Mouse (Mus musculus) neural tube, embryonic 11.5 days (tissue): ENCODE results near the gene Hdc. TPM values are rescaled to one million over a fixed set of nuclear protein-coding genes. Genes with fewer than 3 reads are reported as not detected.

Experiments
- ATAC-seq: fragments of 200-750 bp; cut with Nextera tagmentation; 2 replicates; pipeline ENCODE4 v1.8.0; 2017; ENCODE audit warnings: moderate number of reproducible peaks, mild to moderate bottlenecking, moderate TSS enrichment, moderate library complexity; ENCODE audit not compliant: insufficient read depth, low FRiP score, low TSS enrichment
- DNase-seq: peaks from one replicate; pipeline ENCODE4 v3.0.0-alpha.2; 2015; ENCODE audit warnings: low spot score
- H3K27ac ChIP-seq: fragments of 300-500 bp; sonication (generic); 2 replicates; pipeline ENCODE4 v1.5.1; 2014; ENCODE audit warnings: low read depth, mild to moderate bottlenecking, low read length
- H3K27me3 ChIP-seq: fragments of 300-500 bp; sonication (generic); 2 replicates; pipeline ENCODE4 v1.6.1; 2014; ENCODE audit warnings: mild to moderate bottlenecking, low read length, mixed read lengths; ENCODE audit not compliant: control insufficient read depth, insufficient read depth
- H3K36me3 ChIP-seq: fragments of 300-500 bp; sonication (generic); 2 replicates; pipeline ENCODE4 v1.6.1; 2014; ENCODE audit warnings: mild to moderate bottlenecking, low read length, moderate library complexity, mixed read lengths; ENCODE audit not compliant: control insufficient read depth, insufficient read depth
- H3K4me1 ChIP-seq: fragments of 300-500 bp; sonication (generic); 2 replicates; pipeline ENCODE4 v1.6.1; 2014; ENCODE audit warnings: low read length, mixed read lengths; ENCODE audit not compliant: control insufficient read depth, insufficient read depth
- H3K4me2 ChIP-seq: fragments of 300-500 bp; sonication (generic); 2 replicates; pipeline ENCODE4 v1.6.1; 2014; ENCODE audit warnings: low read depth, mild to moderate bottlenecking, moderate library complexity
- H3K4me3 ChIP-seq: fragments of 300-500 bp; sonication (generic); 2 replicates; pipeline ENCODE4 v1.5.1; 2014; ENCODE audit warnings: low read depth, low read length
- H3K9ac ChIP-seq: fragments of 300-500 bp; sonication (generic); 2 replicates; pipeline ENCODE4 v1.6.1; 2014; ENCODE audit warnings: mild to moderate bottlenecking, low read length
- H3K9me3 ChIP-seq: fragments of 300-500 bp; sonication (generic); 2 replicates; pipeline ENCODE4 v1.6.1; 2016; ENCODE audit warnings: low read length; ENCODE audit not compliant: control insufficient read depth
- WGBS: fragments of 180-500 bp; shearing (Covaris S2); extraction: QIAGEN DNeasy Blood & Tissue Kit; methylation state at CpG from one replicate; pipeline ENCODE4 v1.1.7; 2014; 5-methylcytosine and 5-hydroxymethylcytosine counted together
- polyA plus RNA-seq: library from polyadenylated mRNA; unstranded; fragments of >200 nt; fragmentation: Nextera tagmentation; extraction: Ambion mirVana; gene quantifications from 2 replicates; pipeline ENCODE4 v1.2.1, GENCODE M21; 2014

Hdc gene
- 0.84 and 0.95 TPM in 2 replicates for polyA plus RNA-seq

DNA sequence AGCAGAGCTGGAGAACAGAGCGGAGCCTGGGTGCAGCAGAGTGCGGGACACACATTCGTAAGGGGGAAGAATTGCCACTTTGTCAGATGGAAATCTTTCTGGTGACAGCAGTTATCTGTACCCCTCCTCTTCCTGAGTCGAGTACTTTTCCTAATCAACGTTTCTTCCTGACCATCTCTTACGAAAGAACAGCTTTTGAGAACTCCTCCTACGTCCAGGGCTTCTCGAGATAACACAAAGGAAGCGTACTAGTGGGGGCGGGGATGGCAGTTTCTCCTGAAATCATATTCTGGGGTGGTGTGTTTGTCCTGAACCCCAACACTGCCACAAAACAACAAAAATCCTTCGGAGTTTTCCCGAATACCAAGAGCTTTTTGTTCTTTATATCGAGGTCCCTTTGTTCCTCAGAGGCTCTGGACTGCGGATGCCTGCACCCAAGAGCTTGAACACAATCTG lies at the start of gene Hdc:
Gene Hdc, minus strand, starts transcription at position 51 of the 456 bp plus-strand sequence.
- H3K27ac ChIP-seq, result no peak within 1 kb of the TSS
- ATAC-seq (no peak), DNase-seq (no peak)
- H3K27me3 ChIP-seq, result no peaks in the 10 kb centered on the region
- no peak within 1 kb of the TSS for H3K4me2 ChIP-seq
- no peaks in the 10 kb centered on the region for H3K36me3 ChIP-seq
- whole genome bisulfite sequencing, result 85% methylated on average over 14 of the region's 14 CpGs
- H3K9ac ChIP-seq, result no peak within 1 kb of the TSS
- H3K4me3 ChIP-seq, result no peak within 1 kb of the TSS
- no peaks in the 10 kb centered on the region for H3K4me1 ChIP-seq
- H3K9me3 ChIP-seq, result no peaks in the 10 kb centered on the region

DNA sequence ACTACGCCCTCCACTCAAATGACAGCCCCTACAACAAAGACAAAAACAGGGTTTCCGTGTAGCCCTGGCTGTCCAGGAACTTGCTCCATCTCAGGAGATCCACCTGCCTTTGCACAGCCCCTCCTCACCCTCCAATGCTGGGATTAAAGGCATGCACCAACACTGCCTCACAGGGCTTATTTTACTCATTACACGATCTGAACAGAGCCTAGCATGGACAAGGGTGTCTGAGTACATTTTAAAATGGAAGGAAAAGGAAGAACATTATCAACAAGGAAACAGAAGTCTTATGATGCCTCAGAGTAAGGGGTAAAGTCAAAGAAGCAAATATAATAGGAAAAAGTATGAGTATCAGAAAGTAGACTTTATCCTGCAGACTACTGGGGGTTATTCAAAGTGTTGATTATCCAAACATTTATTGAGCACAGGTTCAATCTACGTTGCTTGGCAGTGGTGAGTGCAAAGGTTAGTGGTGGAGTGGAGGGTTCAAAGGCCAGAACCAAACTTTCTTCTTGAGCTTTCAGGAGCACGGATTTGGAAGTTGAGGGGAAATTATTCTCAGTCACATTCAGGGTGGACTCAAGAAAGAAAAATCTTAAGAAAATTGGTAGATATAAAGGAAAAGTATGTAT lies 49.6 kb upstream of the Hdc start:
- no peak overlapping the region for H3K4me3 ChIP-seq
- no peaks in the 10 kb centered on the region for H3K27me3 ChIP-seq
- H3K27ac ChIP-seq, result no peak overlapping the region
- H3K9ac ChIP-seq, result no peak overlapping the region
- ATAC-seq, result no peak
- no peaks in the 10 kb centered on the region; the same call in 1 of the 2 replicates for H3K36me3 ChIP-seq
- 89% methylated on average over 5 of the region's 5 CpGs for WGBS
- no peak overlapping the region for H3K4me2 ChIP-seq
- no peaks in the 10 kb centered on the region for H3K9me3 ChIP-seq
- H3K4me1 ChIP-seq, result peaks cover 3% of the 10 kb centered on the region; the same call in 1 of the 2 replicates
- DNase-seq, result no peak

DNA sequence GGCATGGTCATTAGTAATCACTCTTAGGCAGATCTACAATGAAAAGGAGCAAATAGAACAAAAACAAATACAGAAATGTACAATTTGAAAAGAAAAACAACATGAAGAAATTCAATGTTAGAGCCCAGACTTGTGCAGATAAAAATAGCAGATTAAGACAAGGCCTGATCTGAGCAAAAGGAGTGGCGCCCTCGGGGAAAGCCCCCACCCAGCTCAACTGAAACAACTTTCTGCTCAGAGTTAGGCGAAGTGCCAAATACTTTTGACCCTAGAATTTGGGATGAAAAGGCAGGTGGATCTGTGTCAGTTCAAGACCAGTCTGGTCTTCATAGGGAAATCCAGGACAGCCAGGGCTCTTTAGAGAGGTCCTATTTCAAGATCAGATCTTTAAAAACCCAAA lies 46.9 kb upstream of the Hdc start:
- Histone ChIP-seq H3K27me3 (no peaks in the 10 kb centered on the region), H3K27ac (no peak overlapping the region), H3K36me3 (no peaks in the 10 kb centered on the region; the same call in 1 of the 2 replicates), H3K9ac (no peak overlapping the region), H3K9me3 (no peaks in the 10 kb centered on the region), H3K4me1 (no peaks in the 10 kb centered on the region), H3K4me3 (no peak overlapping the region), H3K4me2 (no peak overlapping the region)
- 94% methylated on average over 3 of the region's 3 CpGs for WGBS
- DNase-seq (no peak), ATAC-seq (no peak)

GRCm38 (mm10) chr2:126663481-126663880 lies 44.4 kb upstream of the Hdc start:
- Histone ChIP-seq H3K4me1 (no peaks in the 10 kb centered on the region), H3K9me3 (no peaks in the 10 kb centered on the region), H3K27ac (no peak overlapping the region), H3K4me2 (no peak overlapping the region), H3K4me3 (no peak overlapping the region), H3K36me3 (no peaks in the 10 kb centered on the region; the same call in 1 of the 2 replicates), H3K9ac (no peak overlapping the region), H3K27me3 (no peaks in the 10 kb centered on the region)
- WGBS, result 73% methylated on average over 4 of the region's 4 CpGs
- ATAC-seq (no peak), DNase-seq (no peak)

- DNase-seq (no peak), ATAC-seq (no peak)
- Histone ChIP-seq H3K9ac (no peak overlapping the region), H3K4me2 (no peak overlapping the region), H3K4me1 (no peaks in the 10 kb centered on the region), H3K9me3 (no peaks in the 10 kb centered on the region), H3K27me3 (no peaks in the 10 kb centered on the region), H3K4me3 (no peak overlapping the region), H3K27ac (no peak overlapping the region), H3K36me3 (peaks cover 5% of the 10 kb centered on the region; the same call in 1 of the 2 replicates)
- 81% methylated on average over 4 of the region's 4 CpGs for WGBS
Measured at GRCm38 (mm10) chr2:126652929-126653328, 33.8 kb upstream of the Hdc start.

GRCm38 (mm10) chr2:126647762-126648161 lies 28.7 kb upstream of the Hdc start:
- Histone ChIP-seq H3K27me3 (no peaks in the 10 kb centered on the region), H3K4me1 (no peaks in the 10 kb centered on the region), H3K36me3 (peaks cover 15% of the 10 kb centered on the region), H3K4me3 (no peak overlapping the region), H3K4me2 (no peak overlapping the region), H3K9me3 (no peaks in the 10 kb centered on the region), H3K27ac (no peak overlapping the region), H3K9ac (no peak overlapping the region)
- DNase-seq (no peak), ATAC-seq (no peak)
- 98% methylated on average over 3 of the region's 3 CpGs for WGBS

GRCm38 (mm10) chr2:126646461-126646860 lies 27.4 kb upstream of the Hdc start:
- no peaks in the 10 kb centered on the region for H3K9me3 ChIP-seq
- no peak for ATAC-seq
- WGBS, result 94% methylated on average over 5 of the region's 5 CpGs

GRCm38 (mm10) chr2:126644768-126645167 lies 25.7 kb upstream of the Hdc start:
- WGBS, result 89% methylated on average over 1 of the region's 1 CpGs
- DNase-seq, result no peak
- Histone ChIP-seq H3K9me3 (no peaks in the 10 kb centered on the region), H3K4me3 (no peak overlapping the region), H3K4me2 (no peak overlapping the region), H3K27me3 (no peaks in the 10 kb centered on the region), H3K27ac (no peak overlapping the region), H3K9ac (no peak overlapping the region), H3K4me1 (no peaks in the 10 kb centered on the region), H3K36me3 (peaks cover 24% of the 10 kb centered on the region)
- ATAC-seq, result no peak

More at GRCm38 (mm10) chr2:126646461-126646860, 27.4 kb upstream of the Hdc start:
- H3K4me3 ChIP-seq, result no peak overlapping the region
- H3K27me3 ChIP-seq, result no peaks in the 10 kb centered on the region
- peaks cover 15% of the 10 kb centered on the region for H3K36me3 ChIP-seq
- no peak overlapping the region for H3K4me2 ChIP-seq
- H3K4me1 ChIP-seq, result no peaks in the 10 kb centered on the region
- H3K27ac ChIP-seq, result no peak overlapping the region
- no peak for DNase-seq
- H3K9ac ChIP-seq, result no peak overlapping the region

DNA sequence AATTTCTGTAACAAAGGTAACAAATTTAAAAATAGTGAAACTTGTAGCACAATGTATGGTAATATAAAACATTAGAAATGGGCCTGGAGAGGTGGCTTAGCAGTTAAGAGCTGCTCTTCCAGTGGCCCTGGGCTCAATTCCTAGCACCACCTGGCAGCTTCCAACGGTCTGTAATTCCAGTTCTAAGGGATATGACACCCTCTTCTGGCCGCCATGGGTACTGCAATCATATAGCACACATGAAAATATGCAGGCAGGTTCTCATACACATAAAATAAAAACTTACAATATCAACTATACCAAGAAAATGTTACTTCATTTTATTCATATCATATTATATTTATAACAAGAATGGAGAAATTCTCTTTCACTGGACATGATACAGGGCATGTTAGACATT lies 21.2 kb upstream of the Hdc start:
- no peak overlapping the region for H3K4me2 ChIP-seq
- DNase-seq, result no peak
- peaks cover 18% of the 10 kb centered on the region for H3K36me3 ChIP-seq
- no peak overlapping the region for H3K4me3 ChIP-seq
- ATAC-seq, result no peak
- H3K4me1 ChIP-seq, result no peaks in the 10 kb centered on the region
- 88% methylated on average over 2 of the region's 2 CpGs for WGBS
- no peaks in the 10 kb centered on the region for H3K9me3 ChIP-seq
- H3K27ac ChIP-seq, result no peak overlapping the region
- no peaks in the 10 kb centered on the region for H3K27me3 ChIP-seq
- H3K9ac ChIP-seq, result no peak overlapping the region
